Mouse (Mus musculus) layer of hippocampus, adult 18-20 months (tissue): ENCODE measurements around the gene Espnl. TPM values are rescaled to one million over a fixed set of nuclear protein-coding genes. Genes with fewer than 3 reads are reported as not detected.

Source experiments
- DNase-seq, 2 experiments: peaks; one replicate each; pipeline ENCODE4 v3.0.0; 2022; ENCODE audit warnings: low spot score in 2 of 2
- total RNA-seq, 2 experiments: library from RNA; stranded (reverse); gene quantifications; 2 replicates each; pipeline ENCODE4 v1.2.3; 2021

The Espnl gene
- total RNA-seq, 2 experiments from 2014 or later, result 0.07 TPM; not detected in 1

DNA sequence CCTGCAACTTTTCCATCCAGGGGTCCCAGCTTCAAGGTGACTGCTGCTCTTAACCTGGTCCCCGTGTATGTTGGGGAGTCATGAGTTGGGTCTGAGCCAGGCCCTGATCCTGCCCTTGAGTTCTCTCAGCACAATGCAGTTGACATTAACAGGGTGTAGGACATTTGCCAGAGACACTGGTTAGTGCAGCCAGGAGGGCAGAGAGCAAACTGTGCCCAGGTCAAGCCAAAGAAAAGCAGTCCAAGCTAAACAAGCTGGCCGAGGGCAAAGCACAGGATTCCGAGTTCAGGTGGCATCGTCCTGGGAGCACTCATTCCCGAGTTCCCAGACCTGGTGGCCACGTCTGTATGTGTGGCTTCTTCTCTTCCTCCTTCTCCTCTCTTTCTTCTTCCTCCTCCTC, 4.2 kb upstream of the Espnl start:
- no peak for DNase-seq

DNA sequence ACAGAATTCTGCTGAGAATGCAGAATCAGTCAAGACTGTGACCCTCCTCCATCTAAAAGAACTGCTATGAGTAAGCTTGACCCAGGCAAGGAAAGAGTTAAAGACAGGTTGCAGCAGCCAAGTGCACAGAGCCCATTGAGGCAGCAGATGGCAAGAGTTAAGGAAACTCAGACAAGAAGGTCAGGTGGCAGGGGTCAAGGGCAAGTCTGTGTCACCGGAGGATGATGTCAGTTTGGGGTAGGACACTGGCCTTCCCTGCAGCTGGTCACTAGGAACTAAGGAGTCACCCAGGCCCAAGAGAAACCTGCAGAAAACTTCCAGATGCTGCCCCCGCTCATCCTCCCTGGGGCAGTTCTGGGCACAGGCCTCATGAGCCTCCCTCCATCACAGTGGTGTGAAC, 2.8 kb downstream of the Espnl start:
- DNase-seq, result no peak

DNA sequence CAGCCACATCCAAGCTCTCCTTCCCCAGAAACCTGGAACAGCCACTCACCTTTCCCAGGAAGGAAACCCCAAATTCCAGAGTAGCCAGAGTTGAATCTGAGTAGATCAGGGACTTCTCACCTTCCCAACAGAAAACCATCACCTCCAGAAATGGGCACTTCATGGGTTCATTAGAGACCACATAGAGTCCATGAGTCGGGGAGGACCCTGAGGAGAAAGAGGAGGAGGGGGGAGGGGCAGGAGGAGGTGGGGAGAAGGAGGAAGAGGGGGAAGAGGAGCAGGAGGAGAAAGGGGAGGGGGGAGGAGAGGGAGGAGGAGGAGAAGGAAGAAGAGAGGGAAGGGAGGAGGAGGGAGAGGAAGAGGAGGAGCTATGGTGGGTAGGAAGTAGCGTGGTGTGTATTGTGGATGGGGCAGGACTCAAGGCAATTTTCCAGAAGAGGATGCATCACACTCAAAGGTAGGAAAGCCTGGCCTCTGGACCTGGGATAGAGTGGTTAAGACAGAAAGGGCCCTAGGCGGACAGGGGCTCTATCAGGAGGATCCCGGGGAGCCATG, 3.7 kb downstream of the Espnl start:
- no peak for DNase-seq

DNA sequence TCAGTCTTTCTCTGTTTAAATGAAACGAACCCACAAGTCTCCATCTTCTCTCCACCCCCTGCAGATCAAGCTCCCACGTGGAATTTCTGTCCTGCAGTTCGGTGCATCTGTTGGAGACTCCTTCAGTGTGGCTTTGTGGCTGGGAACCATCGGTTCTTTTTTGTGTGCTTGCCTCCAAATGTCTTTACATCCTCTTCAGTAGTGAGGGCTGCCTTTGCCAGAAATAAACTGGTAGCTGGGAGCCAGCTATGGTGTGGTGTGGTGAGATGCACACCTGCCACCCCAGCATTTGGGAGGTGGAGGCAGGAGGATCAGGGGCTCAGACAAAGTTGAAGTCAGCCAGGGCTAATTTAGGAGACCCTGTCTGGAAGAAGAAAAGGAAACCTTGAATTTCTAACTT, 10.2 kb downstream of the Espnl start:
- peak; percentile 16 to 55 for DNase-seq

DNA sequence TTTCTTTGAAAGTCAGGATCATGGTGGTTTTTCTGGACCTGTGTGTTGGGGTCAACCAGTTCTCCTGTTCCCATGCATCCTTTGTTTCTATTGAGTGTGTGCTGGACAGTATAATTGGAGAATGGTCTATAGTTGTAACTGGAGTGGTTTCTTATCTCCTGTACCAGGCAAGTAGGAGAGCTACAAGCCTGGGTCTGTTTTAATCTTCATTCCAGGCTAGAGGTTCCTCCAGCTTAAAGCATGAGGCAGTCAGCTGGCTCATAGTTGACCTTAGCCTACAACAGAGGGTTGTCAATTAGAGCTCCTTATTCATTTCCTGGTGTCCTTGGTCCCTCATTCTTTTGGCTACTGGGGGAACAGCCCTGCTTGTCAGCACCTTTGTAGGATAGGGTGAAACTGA, 11.7 kb downstream of the Espnl start:
- no peak for DNase-seq

DNA sequence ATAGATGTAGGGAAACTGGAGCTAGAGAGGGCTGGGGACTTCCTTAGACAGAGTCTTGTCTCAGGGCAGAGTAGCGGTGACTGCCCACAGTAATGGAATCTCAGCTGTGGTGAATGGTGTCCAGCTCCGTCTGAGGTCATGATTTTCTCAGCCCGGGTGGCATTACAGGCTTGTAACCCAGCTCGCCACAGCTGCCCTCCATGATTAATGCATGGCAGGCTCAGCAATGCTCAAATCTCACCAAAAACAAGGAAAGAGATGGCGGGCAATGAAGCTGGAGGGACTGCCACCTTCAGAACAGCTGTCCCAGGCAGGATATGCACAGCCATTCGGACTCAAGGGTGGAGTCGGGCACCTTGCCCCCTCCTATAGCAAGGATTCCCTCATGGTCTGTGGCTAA, 15.5 kb downstream of the Espnl start:
- DNase-seq, result no peak

DNA sequence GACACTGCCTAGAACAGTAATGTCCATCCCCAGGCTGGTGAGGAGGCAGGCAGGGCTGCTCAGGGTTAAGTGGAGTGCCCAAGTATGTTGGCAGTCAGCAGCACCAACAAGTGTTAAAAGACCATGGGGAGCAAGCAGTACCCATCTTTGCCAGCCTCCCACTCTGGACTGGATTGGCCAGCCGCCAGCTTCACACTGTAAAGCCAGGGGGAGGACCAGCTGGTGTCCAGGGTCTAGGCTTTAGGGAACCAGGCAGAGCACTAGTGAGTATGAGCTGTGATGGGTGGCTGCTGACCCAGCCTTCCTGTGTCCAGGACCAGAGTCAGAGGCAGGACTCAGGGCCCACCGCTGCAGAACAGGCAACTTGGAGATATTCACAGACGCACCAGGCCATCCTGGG, 22.1 kb downstream of the Espnl start:
- DNase-seq, result peak in 1 of 2 experiments; percentile 11

DNA sequence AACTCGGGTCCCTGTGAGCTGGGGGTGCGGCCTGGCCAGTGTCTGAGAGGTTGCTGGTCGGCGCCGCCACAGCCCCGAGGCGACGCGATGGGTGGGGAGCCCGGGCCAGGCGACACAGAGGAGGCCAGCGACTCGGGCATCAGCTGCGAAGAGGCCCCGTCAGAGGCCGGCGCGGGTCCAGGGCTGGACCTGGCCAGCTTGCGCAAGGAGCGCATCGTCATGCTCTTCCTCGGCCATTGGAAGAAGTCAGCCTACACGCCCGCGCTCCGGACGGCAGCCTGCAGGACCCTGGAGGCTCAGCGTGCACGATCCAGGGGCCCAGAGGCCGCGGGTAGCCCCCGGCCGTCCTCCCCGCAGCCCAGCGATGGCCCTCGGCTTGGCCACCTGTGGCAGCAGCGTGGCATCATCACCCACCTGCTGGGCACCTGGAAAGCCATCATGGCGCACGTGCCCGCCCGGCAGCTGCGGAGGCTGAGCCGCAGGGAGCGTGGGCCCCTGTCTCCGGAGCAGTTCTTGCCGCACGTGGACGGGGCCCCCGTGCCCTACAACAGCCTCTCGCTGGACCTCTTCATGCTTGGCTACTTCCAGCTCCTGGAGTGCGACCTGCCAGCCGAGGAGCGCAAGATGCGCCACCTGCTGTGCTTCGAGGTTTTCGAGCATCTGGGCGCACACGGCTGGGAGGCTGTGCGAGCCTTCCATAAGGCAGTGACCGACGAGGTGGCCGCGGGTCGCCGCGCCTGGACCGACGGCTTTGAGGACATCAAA, 23.2 kb downstream of the Espnl start:
- no peak for DNase-seq

DNA sequence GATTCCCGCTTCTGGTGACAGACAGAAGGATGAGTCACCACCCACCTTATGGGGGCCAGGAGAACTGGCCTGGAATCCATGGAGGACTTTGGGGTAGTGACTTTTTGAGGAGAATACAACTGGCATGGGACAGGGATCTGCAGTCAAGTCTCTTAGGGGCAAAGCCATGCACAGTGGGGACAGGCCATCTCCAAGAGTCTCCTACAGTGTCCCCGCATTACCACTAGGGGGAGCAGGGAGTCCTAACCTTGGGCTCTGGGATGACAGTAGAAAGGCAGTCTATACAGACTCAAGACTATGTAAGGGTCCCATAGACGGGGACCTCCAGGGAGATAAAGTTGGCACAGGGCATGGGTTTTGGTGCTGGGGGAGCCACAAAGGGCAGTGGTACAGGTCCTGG, 25.0 kb downstream of the Espnl start:
- peak in 1 of 2 experiments; percentile 70 for DNase-seq

DNA sequence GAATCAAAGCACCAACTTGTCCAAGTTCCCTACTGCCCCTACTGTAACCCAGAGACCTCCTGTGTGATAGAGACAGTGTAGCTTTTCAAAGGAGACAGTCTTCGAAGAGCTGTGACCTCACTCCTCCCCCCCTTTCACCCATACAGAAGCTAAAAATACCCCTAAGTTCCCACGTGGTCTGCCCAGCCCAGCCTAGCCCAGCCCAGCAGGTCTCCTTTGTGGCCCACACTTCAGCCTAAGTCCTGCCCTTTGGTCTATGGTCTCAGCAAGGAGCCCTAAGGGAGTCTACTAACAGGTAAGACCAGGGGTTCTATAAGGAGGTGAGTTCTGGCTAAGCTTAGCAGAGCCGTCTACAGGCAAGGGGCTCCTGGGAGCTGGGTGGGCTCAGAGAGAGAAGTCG, 29.0 kb downstream of the Espnl start, which contains the start of gene Klhl30:
TSS of gene Klhl30 (plus strand) at position 176 of the 400 bp plus-strand sequence.
- no peak for DNase-seq

DNA sequence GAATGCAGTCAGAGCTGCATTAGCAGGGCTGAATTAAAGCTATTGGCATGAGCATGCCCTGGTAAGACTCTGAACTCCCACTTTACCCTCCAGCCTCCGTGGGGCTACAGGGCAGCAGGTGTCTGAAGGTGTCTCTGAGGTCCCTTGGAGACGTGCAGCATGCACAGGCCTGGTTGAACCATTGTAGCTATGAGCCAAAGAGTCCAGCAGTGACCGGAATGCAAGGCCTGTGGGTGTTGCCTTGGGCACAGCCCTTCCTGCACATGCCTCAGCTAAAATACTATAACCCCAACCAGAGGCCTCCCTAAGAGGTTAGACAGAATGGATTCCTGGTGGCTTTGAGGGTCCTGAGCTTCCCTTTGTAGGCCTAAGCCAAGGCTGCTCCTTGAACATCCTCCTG, 29.4 kb downstream of the Espnl start:
- no peak for DNase-seq

DNA sequence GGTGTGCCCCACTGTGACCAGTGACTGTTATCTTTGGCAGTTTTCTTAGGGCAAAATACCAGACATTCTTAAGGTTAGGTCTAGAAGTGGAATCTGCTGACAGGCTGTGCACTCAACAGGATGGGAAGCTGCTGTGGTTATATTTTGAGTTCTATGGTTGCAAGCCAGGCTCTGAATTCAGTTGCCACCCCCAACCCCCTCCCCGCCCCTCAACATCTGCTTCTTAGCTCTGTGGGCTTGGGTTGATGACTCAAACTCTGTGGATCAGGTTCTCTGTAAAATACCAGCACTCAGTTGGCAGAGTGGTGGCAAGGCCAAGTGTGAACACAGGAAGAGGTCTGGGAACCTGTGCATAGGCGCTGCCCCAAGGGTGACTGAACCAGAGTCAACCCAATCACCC, 30.4 kb downstream of the Espnl start:
- DNase-seq, result no peak

DNA sequence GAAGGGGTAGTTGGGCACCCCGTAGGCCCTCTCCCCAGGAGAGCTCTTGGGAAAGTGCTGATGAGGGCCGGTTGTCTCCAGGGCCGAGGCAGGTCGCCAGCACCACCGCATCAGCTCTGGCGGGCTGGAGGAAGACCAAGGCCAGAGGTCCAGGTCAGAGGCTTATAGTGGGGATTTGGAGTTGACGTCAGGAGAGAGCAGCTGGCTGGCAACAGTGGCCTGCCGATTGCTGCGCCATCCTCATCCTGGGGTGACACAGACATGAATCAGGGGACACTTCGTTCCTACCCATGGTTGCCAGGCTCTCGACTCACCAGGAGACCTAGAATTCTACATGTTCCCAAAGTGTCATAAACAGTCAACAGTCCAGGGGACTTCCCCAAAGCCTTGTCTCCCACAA, 34.2 kb downstream of the Espnl start:
- no peak for DNase-seq

DNA sequence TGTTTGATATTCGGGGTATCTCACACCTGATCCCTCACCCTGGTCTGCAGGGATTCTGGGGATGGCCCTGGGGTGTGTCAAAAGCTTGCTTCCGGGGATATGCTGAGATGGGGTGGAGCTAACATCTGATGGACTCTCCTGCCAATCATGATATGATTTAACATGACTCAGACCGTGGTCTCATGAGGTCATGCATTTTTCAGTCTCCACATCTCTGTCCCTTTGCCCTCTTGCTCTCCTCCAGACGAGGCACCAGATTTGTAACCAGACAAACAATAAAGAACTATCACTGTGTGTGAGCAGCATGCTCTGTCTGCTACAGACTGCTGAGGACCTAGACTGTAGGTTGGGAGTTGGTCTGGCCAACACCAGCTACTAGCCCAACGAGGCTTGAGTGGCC, 40.2 kb downstream of the Espnl start:
- DNase-seq, result no peak

DNA sequence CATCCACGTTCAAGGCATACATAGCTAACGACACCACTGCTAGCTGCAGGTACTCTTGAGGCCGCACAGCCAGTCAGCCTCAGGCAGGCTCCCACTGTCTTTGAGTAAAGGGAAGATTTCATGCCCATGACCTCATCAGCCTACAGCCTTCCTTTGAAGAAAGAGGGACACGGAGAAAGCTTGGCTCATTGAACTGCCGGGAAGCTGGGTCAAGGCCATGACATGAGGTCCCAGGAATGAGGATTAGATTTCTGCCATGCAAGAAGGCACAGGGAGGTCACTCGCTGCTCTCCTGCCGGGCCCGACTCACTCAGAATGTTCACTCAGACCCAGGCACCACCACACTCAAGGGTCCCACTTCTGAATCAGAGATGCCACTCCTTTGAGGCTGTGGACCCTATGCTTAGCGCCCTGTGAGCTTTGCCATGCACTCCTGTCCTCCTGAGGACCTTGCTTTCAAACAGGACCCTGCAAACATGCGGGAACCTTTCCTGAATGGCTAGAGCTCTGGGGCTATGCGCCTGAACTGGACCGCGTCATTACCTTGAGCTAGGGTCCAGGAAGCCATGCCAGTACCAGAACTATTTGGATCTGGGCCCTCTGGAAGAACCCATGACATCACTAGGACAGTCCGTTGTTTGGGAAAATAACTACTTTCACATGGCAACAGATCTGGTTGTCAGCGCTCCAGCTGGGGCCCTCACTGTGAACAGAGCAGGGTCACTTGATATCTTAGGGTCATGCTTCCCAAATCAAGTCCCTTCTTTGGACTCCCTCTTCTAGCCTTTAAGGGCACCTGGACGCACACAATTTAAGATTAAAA, 43.2 kb downstream of the Espnl start:
- DNase-seq, result no peak

DNA sequence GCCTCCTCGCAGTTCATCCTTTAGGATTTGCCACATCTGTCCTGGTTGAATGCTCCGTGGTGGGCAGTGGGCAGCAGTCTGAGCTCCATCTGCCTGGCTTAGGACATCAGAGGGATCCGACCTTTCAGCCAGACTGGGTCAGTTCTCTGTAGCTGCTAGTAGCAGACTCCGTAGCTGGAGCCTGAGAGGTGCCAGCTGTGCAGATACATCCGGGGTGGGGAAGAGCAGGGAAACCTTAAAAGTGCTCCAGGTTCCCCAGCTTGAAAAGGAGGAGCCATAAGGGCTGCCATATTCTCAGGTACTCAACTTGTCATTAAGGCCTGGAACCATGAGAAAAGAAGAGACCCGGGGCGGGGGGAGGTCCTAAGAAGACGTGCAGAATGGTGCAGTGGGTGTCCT, 43.9 kb downstream of the Espnl start:
- DNase-seq, result no peak

DNA sequence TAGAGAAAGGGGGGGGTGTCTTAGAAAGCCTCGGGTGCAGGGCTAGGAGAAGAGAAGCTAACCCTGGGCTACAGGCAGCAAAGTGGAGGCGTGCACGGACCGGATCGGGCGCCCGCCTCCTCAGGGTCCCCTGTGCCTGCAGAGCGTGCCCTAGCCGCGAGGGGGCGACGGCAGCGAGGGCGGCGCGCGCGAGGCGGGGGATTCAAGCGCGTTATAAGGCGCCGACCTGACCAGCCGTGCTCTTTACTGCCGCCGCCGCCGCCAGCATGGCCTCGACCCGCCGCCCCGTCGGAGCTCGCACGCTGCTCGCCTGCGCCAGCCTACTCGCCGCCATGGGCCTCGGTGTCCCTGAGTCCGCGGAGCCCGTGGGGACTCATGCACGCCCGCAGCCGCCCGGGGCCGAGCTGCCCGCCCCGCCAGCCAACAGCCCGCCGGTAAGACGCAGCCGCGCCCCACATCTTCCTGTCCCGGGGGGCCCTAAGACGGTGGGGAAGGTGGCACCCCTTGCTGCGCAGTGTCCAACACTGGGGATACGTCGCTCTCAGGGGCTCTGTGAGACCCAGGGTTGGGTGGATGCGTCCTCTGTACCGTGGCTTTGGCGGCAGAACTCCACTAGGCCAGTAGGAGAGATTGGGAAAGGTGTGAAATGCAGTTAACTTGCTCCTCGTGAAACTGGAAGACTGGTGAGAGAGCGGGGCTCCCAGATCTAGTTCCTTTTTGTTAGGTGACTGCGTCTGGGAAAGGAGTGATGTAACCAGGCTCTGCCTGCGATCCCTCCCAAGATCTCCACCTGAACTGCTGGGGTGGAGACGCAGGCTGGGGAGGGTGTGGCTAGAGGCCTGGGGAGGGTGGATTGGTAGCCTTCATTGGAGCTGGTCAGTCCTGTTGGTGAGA, 44.6 kb downstream of the Espnl start, which contains the start of gene Erfe:
TSS of gene Erfe (plus strand) at position 216 of the 894 bp plus-strand sequence.
- DNase-seq, result peak in 1 of 2 experiments; percentile 17

DNA sequence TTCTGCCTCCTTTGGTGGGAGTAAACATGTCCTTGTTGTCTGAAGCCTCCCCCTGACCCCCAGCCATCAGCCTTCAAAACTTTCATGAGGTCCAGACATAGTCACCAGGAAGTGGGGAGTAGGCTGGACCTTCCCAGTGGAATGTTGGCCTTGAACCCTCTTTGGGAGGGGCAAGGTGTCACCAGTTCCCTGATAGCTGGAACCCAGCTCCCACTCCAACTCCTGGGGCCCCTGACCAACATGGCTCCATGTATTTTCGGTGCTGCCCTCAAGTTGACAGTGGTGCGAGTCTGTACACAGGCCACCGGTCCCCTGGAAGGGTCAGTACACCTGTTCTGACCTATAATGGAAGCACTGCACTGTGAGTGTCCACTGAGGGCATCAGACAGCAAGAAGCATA, 45.4 kb downstream of the Espnl start:
- DNase-seq, result no peak

DNA sequence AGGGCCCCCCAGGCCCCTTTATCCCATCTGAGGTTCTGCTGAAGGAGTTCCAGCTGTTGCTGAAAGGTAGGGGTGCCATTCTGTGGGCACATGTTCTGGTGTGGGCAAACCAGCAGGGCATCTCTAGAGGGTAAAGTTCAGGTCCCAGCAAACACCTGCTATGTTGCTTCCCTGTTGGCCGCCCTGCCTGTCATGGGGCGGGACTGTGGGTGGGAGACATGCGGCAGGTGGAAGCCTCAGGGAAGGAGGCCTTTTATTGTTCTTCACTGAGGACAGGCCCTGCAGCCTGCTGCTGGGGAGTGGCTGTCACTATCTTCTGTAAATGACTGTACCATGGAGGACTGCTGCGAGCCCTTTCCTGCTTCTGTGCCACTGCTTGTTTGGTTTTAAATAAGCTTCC, 47.5 kb downstream of the Espnl start:
- DNase-seq, result no peak

DNA sequence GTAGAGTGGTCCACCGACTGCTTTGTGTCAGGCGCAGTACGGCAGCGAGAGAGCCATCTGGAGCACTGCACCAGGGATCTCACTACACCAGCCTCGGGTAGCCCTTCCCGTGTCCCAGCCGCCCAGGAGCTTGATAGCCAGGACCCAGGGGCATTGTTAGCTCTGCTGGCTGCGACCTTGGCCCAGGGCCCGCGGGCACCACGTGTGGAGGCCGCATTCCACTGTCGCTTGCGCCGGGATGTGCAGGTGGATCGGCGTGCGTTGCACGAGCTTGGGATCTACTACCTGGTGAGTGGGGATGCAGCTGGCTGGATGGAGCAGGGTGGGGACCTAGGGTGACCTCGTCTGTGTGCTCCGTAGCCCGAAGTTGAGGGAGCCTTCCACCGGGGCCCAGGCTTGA, 48.2 kb downstream of the Espnl start:
- DNase-seq, result no peak

DNA sequence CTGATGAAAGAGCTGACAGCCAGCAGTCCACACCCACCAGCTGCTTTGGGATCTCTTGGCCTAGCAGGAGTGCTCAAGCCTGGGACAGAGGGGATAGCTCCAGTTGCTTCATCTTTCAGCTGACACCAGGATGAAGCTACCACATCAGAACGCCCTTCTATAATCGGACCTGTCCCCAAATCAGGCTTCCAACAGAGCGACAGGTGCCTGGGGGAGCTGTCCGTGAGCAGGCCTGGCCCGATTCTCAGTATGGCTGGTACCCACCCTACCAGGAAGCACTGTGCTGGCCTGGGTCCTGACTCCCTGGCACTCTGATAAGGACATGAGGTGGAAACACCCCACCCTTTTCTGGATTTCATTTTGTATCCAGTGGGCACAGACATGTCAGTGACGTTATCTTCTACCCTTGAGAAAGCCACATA, 51.5 kb downstream of the Espnl start:
- no peak for DNase-seq
